Mouse (Mus musculus): ENCODE results near the gene 2610001J05Rik.
"Not testable (repeated sequence)": the region's sequence is repeated elsewhere in the genome, so short reads cannot be mapped to it uniquely, and the experiment has no call there.

Gene 2610001J05Rik

GRCm38 (mm10) chr6:13870919-13871624, at the start of gene 2610001J05Rik:
TSS of gene 2610001J05Rik (minus strand) at chr6:13871518.
- in situ Hi-C loops (cut with MboI, MseI) = loop anchor here in 1 of 2 experiments (5.0 to 25.0 kb wide), 2 partner anchors 269 to 809 kb away; partner anchors contain the start of gene Tmem106b

GRCm38 (mm10) chr6:13909762-13910537, 38.6 kb upstream of the 2610001J05Rik start:
- in situ Hi-C loops (cut with MboI, MseI) = no loop called here

GRCm38 (mm10) chr6:13902941-13903627, 31.8 kb upstream of the 2610001J05Rik start:
- in situ Hi-C loops (cut with MboI, MseI) = no loop called here

- in situ Hi-C loops (cut with MboI, MseI) = no loop called here
Measured at GRCm38 (mm10) chr6:13884877-13885592, 13.7 kb upstream of the 2610001J05Rik start.

DNA sequence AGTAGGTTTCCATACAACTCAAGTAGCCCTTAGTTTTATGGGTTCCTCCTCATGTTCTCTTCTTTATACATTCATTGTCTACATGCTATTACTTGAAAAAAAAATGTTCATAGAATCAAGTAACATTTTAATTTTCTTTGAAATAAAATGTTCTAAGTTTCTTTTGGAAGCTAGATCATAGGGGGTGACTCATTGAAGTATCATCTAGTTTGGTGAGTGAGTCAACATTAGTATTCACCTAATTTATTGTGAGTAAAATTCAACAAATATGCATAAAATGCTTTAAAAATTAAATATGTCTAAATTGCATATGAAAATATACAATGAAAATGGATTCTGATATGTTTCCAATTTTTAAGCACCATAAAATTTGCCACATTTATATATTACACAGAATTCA, 11.6 kb upstream of the 2610001J05Rik start:
- in situ Hi-C loops (cut with MboI, MseI) = no loop called here

DNA sequence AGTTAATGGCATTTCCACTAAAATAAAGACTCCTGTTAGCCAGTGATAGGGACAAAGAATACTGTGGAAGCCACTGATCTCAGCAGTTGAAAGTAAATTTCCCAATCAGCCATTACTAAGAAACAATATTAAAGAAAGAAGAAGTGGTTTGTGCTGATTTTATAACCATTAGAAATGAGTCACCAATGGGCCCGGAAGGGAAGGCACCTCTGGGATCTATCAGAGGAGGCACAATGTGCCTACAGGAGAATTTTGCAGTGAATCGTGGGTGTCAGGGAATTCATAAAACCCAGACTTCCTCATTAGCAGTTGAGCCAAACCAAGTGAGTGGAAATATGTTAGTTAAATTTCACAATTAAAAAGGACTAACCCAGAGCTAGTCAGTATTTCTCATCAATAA, 2.6 kb upstream of the 2610001J05Rik start:
- in situ Hi-C loops (cut with MboI, MseI) = loop anchor here in 1 of 2 experiments (5.0 to 25.0 kb wide), 2 partner anchors 272 to 812 kb away; partner anchors contain the start of gene Tmem106b

GRCm38 (mm10) chr6:13872076-13872475, 758 bp upstream of the 2610001J05Rik start:
- in situ Hi-C loops (cut with MboI, MseI) = loop anchor here in 1 of 2 experiments (5.0 to 25.0 kb wide), 2 partner anchors 270 to 810 kb away; partner anchors contain the start of gene Tmem106b

DNA sequence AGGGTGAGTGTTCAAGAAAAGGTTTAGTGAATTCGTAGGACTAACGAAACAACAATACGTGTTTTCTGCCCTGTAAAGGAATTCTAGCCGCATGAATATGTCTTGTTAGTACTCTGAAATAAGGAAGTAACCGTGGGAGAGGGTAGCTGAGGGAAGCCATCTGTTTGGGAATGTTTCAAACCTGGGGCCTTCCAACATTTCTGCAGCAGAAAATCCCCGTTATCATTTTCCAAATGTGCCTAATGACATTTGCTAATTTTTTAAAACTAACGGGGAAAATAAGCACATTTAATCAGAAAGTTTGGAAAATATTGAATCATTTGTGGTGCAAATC, 274 bp upstream of the 2610001J05Rik start:
- in situ Hi-C loops (cut with MboI, MseI) = loop anchor here in 1 of 2 experiments (5.0 to 25.0 kb wide), 2 partner anchors 269 to 809 kb away; partner anchors contain the start of gene Tmem106b

DNA sequence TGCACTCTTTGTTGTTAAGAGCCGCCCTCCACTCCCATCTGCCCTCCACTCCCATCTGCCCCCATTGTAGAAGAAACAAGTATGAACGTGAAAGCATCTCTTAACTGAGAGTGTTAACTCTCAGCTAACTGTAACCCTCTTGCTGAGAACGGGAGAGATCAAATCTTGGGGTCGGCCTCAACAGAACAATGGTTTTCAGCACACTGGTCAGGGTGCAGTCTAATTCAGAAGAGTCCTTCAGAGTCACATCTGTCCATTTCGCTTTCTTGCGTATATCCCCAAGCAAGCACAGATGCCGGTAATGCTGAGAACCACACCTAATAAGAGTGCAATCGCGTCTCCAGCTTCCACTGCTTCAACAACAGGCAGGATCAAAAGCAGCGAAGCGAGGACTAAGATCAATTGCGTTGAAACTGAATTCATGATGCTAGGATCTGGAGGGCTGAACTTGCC, 1.0 kb downstream of the 2610001J05Rik start:
- in situ Hi-C loops (cut with MboI, MseI) = loop anchor here in 1 of 2 experiments (5.0 to 25.0 kb wide), 2 partner anchors 268 to 808 kb away; partner anchors contain the start of gene Tmem106b

- in situ Hi-C loops (cut with MboI, MseI) = loop anchor here in 1 of 2 experiments (25.0 kb wide), 1 partner anchor 798 kb away; the partner anchor contains the start of gene Tmem106b
Measured at GRCm38 (mm10) chr6:13860596-13860995, 10.7 kb downstream of the 2610001J05Rik start.

DNA sequence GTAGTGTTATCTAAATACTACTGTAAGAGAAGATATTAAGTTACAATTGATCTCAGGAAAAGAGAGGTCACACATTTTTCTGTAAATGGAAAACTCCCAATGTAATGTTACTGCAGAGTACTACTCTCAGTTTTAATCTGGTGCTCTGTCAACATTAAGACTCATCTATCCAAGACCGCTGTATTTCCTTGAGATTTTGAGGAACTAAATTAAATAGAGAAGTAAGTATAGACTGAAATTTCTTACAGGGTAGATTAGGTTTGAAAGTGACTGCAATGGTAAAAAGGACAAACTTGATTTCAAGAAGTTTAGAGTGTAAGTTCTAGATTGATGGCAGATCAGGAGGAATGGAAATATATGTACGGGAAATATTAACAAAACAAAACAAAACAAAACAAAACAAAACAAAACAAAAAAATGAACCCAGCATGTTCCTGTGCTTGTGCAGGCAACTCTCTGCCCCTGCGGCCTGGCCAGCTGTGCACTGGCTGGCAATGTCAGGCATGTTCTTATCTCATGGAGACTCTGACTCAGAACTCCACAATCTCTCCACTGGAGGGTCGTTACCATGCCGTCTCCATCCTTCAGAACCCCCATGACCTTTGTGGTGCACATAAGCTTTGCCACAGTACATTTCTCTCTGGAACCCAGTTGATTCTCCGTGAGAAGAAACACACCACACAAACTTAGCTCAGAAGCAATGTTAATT, 11.3 kb downstream of the 2610001J05Rik start:
- in situ Hi-C loops (cut with MboI, MseI) = loop anchor here in 1 of 2 experiments (25.0 kb wide), 1 partner anchor 798 kb away; the partner anchor contains the start of gene Tmem106b

DNA sequence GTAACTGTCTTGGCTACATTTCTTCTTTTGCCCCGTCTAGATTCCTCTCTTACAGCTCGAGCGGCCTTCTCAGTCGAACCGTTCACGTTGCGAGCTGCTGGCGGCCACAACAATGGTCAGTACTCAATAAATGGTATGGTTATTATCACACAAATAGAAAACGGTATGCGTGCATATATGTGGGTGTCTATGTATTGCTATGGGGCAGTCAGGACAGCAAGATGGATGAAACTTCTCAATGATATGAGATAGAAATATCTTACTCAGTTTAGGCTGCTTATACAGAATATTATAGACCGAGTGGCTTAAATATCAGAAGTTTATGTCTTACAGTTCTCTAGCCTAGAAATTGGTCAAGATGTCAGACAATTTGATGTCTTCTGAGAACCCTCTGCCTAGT, 17.1 kb downstream of the 2610001J05Rik start:
- in situ Hi-C loops (cut with MboI, MseI) = loop anchor here in 1 of 2 experiments (25.0 kb wide), 1 partner anchor 792 kb away; the partner anchor contains the start of gene Tmem106b

GRCm38 (mm10) chr6:13853244-13853643, 18.1 kb downstream of the 2610001J05Rik start:
- in situ Hi-C loops (cut with MboI, MseI) = loop anchor here in 1 of 2 experiments (25.0 kb wide), 1 partner anchor 791 kb away; the partner anchor contains the start of gene Tmem106b

DNA sequence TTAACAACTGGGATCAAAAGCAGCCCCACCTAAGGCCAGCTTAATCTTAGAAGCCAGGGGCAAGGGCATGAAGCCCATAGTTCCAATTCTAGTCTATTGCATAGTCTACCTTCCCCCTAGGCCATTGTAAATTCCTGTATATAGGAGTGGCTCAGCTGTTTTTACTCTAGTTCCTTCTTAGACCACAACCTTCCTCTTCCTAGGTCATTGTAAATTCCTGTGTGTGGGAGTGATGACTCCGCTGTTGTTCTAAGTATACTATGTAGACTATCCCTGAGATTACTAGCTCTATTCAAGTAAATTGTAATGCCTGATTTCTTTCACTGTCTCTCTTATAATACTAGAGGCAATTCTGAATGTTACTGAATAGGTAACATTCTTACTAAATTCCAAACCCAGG, 25.3 kb downstream of the 2610001J05Rik start:
- in situ Hi-C loops (cut with MboI, MseI) = not testable (repeated sequence)

- in situ Hi-C loops (cut with MboI, MseI) = no loop called here
Measured at GRCm38 (mm10) chr6:13839345-13840054, 31.8 kb downstream of the 2610001J05Rik start, which contains the start of gene Gpr85. TSS of gene Gpr85 (minus strand) at chr6:13839942.

- in situ Hi-C loops (cut with MboI, MseI) = no loop called here
Measured at GRCm38 (mm10) chr6:13838677-13839344, 32.5 kb downstream of the 2610001J05Rik start.

DNA sequence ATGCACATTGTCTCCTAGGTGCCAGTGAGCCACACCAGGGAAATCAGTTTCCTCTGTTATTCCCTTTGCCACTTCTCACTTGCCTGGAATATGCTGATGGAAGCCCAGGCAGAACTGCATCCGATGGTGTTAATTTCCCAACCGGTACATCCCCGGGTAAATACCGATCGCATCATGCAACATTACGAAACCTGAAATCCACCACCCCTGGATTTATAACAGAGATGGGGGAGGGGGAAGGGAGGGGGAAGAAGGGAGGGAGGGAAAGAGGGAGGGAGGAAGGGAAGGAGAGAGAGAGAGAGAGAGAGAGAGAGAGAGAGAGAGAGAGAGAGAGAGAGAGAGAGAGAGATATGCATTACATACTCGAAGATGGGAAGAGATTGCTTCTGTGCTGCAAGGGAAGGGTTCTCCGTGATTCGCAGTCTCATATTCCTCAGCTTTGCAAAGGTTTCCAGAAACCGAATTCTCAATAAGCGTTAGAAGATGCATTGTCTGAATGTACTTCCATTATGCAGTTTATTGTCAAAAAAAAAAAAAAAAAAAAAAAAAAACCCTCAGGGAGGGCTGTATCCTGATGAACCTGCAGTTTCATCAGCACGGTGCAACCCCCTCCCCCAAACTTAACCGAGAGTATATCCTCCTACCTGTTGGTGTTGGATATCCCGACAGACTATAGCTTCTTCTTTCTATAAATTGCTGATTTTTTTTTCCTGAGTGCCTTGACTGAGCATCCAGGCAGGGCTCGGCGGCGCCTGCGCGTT, 33.2 kb downstream of the 2610001J05Rik start:
- in situ Hi-C loops (cut with MboI, MseI) = no loop called here

Data from T-helper 17 cell (primary cell).